Mouse (Mus musculus): ENCODE results near the gene Pex16.
"Not testable (repeated sequence)": the region's sequence is repeated elsewhere in the genome, so short reads cannot be mapped to it uniquely, and the experiment has no call there.

Pex16 gene

GRCm38 (mm10) chr2:92388081-92388517 lies 13.6 kb downstream of the Pex16 start:
- peak; percentile 3; the same call in 1 of the 2 replicates for ATAC-seq (ENCODE audit: low TSS enrichment)

- ATAC-seq (ENCODE audit: low TSS enrichment), result peak; percentile 55
Observed at GRCm38 (mm10) chr2:92388891-92389641, 14.6 kb downstream of the Pex16 start.

DNA sequence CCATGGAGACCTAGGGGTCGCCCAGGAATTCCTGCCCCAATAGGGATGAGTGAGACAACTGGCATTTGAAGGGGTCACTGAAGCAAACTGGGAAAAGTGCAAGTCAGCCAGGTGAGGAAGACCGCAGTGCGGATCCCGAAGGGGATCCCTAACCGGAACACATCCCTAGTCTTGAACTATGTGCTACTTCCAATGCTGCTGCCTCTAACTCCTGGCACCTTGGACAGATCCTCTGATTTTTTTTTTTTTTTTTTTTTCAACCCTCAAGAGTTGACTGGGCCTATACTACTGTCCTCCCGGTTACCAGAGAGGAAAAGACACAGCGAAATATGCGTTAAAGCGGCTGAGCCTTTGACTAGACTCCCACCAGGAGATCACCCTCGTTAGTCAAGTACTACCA lies 15.2 kb downstream of the Pex16 start:
- no peak for ATAC-seq (ENCODE audit: low TSS enrichment)

- no peak for ATAC-seq (ENCODE audit: low TSS enrichment)
Observed at GRCm38 (mm10) chr2:92390206-92390930, 15.9 kb downstream of the Pex16 start.

- peak; percentile 4; the same call in 1 of the 2 replicates for ATAC-seq (ENCODE audit: low TSS enrichment)
Observed at GRCm38 (mm10) chr2:92391116-92391515, 16.6 kb downstream of the Pex16 start.

DNA sequence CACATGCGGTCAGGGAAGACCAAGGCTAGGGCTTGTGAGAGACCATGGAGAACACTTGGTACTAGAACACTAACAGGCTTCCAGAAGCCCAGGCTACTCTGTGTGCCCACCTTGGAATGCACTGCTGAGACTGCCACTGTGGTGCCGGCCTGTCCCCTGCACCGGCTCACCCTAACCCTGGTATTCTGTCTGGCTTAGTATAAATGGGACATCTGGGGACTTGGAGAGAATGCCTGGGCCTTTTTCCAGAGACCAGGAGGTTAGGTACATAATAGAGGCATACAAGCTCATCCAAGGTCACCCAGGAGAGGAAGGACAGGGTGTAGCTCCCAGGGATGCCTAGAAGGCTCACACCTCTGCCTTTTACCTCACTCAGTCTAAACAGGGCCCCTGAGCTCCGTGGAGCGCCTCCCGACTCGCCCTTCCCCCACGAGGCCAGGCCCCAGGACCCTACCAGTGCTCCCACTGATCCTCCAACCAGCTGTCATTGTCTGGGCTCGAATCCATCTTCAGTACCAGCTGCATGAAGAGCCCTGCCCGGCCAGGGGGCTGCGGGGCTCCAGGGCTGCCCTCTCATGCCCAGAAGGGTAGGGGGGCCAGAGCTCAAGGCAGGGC lies 17.3 kb downstream of the Pex16 start:
- no peak for ATAC-seq (ENCODE audit: low TSS enrichment)

DNA sequence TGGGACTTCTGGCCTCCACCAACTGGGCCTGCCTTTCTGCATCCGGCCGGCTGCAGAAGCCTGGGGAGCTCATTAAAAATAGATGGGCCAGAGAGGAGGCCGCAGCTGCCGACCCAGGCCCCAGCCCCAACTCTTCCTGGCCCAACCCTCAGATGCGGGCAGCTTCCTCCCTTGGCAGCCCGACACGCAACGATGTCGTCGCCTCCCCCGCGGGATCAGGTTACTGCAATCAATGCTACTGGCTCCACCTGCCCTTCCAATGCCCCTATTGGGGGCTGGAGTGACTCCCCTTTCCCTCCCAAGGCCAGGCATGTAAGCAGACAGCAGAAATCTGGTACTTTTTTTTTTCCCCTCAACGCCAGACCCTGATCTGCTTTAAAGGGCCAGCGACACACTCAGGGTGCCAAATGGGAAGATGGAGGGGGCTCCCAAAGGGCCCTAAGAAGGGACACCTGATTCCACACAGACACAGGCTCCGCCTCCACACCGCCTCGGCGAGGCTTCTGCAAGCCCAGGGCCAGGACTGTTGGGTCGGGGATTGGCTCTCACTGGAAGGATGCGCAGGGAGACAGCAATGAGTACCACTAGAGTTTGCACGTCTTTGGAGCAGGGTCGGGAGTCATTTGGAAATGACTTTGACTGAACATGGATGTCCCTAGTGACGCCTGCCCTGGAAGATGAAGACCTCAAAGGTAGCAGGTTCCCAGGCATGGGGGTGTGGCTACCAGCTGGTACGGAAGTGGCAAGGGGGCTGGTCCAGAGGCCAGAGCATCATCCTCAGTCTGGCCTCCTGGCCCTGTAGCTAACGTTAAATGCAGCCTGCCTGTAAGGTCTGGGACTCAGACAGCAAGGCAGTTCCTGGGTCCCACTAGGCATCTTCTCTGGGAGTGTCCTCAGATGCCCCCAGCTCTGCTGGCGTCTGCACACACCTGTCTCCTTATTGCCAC lies 18.1 kb downstream of the Pex16 start:
- no peak for ATAC-seq (ENCODE audit: low TSS enrichment)

GRCm38 (mm10) chr2:92395535-92395934 lies 21.1 kb downstream of the Pex16 start:
- ATAC-seq (ENCODE audit: low TSS enrichment), result peak; percentile 12; the same call in 1 of the 2 replicates

DNA sequence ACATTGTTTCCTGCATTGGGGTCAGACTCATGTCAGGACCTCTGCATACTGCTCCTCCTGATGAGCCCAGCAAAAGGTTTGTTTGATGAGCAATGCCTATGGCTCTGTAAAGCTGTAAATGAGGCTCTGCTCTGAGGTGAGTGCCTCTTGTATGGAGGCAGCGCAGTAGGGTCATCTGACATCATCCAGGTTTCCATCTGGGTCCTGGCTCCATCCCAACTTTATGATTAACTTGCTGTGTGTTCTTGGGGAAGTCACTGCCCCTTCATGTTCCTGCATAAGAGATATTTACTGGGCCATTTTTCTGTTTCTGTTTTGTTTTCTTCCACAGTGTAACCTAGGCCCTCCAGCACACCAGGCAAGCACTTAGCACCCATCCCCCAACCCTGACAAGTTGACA lies 23.0 kb downstream of the Pex16 start:
- no peak for ATAC-seq (ENCODE audit: low TSS enrichment)

DNA sequence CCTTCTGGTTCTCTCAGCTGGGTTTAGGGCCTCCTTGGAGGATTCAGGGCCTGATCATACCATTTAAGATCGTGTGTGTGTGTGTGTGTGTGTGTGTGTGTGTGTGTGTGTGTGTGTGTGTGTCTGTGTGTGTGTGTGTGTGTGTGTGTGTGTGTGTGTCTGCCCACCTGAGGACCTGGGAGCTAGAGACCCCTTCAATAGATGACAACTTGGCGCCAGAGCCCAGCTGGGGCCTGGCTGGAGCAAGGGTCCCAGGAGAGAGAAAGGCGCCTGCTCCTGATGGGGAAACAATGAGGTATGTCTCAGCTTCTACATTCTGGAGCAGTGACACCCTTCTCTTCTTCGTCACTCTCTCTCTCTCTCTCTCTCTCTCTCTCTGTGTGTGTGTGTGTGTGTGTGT lies 25.4 kb downstream of the Pex16 start:
- ATAC-seq (ENCODE audit: low TSS enrichment), result not testable (repeated sequence)

DNA sequence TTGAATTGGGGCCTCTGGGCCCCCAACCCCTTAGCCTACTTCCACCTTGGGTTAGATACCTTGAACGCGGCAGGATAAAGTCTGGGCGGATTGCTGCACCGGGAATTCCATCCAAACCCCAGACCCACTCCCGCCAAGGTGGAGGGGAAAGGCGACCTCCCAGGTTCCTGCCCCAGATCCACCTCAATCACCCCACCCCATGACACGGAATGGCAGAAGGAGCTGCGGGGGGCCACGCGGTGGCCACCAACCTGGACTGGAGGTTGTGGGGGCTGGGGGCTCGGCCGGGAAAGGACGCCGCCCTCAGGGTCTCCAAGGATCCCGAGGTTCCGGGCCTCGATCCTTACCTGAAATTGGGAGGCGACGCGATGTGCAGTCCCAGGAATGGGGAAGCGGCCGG lies 26.2 kb downstream of the Pex16 start:
- ATAC-seq (ENCODE audit: low TSS enrichment), result no peak

GRCm38 (mm10) chr2:92401091-92401561 lies 26.6 kb downstream of the Pex16 start, which contains the start of gene Mapk8ip1:
Gene Mapk8ip1, minus strand, starts transcription at chr2:92401263.
- ATAC-seq (ENCODE audit: low TSS enrichment), result peak; percentile 12; the same call in 1 of the 2 replicates

DNA sequence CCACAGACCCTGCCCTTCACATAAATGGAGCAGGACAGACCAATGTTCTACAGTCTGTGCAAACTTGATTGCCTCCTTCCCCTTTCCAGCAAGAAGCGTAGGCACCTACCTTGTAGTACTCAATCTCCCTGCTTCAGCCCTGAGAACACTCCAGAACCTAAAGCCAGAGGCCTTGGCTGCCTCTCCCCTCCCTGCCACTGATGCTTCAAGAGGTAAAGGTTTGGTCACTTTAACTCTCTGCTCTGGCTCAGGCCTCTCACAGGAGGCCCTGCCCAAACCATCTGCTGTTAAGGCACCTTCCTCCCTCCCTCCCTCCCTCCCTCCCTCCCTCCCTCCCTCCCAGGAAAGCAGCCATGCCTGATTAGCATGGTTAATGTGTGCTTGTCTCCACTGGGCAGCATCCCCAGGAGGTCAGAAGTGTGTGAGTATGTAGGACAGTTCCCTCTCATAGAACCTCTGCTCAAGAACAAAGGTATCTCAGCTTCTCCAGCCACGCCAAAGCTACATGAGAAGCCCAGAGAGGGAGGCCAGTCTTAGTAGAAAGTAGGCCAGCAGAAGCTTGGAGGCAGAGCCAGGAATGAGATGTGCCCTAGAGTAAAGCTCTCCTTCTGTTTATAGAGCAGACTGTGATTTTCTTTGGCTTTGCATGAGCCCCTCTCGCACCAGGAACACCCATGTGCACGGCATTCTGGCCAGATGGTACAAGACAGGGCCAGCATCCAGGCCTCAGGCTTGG lies 28.3 kb downstream of the Pex16 start:
- ATAC-seq (ENCODE audit: low TSS enrichment), result peak; percentile 62

GRCm38 (mm10) chr2:92403776-92404319 lies 29.4 kb downstream of the Pex16 start:
- no peak for ATAC-seq (ENCODE audit: low TSS enrichment)

DNA sequence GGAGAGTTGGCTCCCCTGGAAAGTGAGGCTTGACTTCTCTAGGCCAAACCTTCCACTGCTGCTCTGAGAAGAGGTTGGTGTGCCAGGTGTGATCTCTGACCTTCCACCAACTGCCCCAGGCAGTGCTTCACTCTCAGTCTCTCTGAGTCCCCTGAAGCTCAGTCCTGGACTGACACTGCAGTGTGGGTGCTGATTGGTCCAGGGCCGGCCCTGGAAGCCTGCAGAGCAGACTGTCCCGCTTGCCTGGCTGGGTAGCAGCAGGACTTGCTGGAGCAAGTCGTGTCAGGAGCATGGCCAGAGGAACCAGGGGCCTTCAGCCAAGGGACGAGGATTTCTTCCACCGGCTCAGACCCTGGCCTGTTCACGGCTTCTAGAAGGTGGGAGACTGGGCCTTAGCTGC lies 30.3 kb downstream of the Pex16 start:
- ATAC-seq (ENCODE audit: low TSS enrichment), result no peak

DNA sequence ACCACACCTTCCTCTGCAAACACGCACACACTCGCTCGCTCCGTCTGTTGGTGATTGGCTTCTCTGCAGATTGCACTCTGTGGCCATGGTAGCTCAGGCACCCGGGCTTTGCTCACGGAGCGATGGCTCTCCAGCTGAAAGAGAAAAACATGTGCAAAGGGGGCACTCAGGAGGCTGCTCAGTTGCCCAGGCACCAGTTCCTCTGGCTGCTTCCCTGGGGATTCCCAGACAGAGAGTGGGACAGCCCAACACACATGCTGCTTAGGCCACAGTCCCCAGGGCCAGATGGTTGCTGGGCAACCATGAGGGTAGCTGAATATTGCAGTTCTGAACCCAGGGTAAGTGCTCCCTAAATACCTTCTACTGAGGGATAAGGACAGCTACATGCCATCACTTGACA lies 31.2 kb downstream of the Pex16 start:
- ATAC-seq (ENCODE audit: low TSS enrichment), result no peak

GRCm38 (mm10) chr2:92408309-92409045 lies 34.0 kb downstream of the Pex16 start:
- ATAC-seq (ENCODE audit: low TSS enrichment), result 0 out of 2 replicates have a peak, but pooled peaks have one; percentile 7

DNA sequence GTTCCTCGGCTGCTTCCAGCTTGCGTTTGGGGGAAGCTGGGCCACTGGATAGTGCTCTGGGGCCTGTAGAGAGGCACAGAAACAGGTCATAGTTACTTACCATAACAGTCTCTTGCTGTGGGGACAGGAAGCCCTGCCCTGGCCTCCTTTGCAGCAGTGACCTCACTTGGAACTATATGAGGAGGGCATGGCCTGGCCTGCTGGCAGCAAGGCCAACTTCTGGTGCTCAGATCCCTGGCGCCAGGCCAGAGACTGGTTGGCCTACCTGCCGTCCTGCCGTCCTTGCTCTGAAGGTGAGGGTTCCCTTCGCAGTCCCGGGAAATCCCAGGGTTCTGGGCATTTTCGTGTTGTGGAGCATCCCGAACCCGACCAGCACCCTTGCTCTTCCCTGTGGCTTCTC lies 37.2 kb downstream of the Pex16 start:
- no peak for ATAC-seq (ENCODE audit: low TSS enrichment)

DNA sequence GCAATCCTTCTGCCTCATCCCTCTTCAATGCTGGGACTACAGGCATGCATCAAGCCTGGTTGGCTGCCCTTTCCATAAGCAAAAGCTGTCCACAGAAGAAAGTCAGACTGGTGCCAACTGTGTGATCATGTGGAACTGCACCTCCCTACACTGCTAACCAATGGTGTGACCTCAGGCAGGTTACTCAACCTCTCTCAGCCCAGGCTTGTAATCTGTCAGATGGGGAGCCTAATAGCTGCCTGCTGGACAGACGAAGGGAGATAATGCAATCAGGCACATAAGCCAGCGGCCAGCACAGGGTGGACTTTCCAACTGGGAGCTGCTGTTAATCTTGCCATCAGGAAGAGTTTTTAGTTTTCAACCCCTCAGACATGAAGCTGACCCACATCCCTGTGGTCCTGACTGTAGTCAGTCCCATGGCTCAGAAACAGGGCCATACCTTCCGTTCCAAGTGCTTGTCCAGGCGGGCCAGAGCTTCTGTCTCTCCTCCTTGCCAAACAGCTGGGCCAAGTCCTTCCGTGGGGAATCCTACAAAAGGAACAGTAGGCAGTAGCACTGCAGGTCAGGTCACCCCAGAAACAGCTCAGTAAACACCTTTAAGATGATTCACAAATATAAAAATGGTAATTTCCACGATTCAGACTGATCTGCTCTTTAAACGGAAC lies 47.4 kb downstream of the Pex16 start:
- no peak for ATAC-seq (ENCODE audit: low TSS enrichment)

Measured in frontal cortex, adult (tissue).